Mouse (Mus musculus) stomach, adult 2 months (tissue): ENCODE results near the gene Nt5dc3. TPM values are rescaled to one million over a fixed set of nuclear protein-coding genes. Genes with fewer than 3 reads are reported as not detected.

Experiments used
- polyA plus RNA-seq: library from polyadenylated mRNA; depleted of rRNA; stranded (reverse); fragments of >200 nt; gene quantifications from 2 replicates; pipeline ENCODE4 v1.2.3, GENCODE M21; 2012; rRNA removed

Nt5dc3 gene
- 4.5 and 4.7 TPM in 2 replicates for polyA plus RNA-seq

DNA sequence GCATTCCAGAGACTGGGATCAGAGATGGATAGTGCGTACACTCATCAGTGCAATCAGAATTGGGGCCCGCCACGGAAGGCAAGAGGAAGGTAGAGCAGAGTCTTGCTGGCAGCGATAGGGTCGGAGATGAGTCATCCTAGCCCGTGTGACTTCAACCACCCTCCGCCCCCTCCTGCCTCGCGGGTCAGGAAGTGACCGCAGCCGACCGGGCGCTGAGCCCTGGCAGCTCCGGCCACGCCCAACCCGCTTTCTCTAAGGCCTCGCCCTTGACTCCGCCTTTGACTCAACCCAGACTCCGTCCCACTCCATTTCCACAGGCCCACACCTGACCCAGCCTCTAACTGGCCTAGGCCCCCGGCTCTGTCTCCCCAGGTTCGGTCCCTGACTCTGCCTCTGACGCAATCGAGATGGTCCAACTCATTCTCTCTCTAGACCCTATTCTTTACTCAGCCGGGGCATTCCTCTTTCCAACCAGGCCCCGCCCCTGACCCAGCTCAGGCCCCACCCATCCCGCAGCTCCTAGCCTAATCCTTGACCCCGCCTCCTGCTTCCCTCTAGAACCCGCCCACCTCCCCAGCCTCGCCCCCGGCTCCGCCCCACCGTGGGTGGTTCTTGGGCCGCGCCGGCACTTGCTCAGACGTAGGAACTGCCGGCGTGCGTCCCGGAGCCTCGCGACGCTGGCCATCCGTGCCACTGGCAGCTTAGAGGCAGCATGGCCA, at the start of gene Nt5dc3:
Gene Nt5dc3 (plus strand): TSS at position 608 of the 719 bp plus-strand sequence.

DNA sequence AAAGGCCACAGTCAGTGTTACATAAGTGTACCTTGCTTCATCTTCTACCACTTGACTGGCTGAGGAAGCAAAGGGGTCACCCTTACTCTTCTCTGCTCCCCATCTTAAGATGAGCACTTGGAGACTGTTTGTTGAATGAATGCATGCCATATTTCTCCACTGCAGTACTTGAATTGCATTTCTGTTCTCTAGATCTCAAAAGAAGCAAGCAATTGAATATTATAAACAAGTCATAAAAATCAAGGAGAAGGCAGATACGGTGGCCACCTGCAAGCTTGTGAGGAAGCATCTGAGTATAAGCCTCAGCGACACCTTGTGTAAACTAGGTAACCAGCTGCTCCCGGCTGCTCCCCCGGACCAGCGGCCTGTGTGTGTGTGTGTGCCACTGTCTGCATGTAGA, 15.1 kb upstream of the Nt5dc3 start, which contains the start of gene Gm49358:
Gene Gm49358 (plus strand): TSS at position 301 of the 400 bp plus-strand sequence.

Other genes with a start within 250 kb of the Nt5dc3 start
- 4.5 and 7.0 TPM in 2 replicates for gene Hsp90b1, start 73.5 kb upstream of the Nt5dc3 start, polyA plus RNA-seq
- gene Ttc41, start 73.2 kb upstream of the Nt5dc3 start, polyA plus RNA-seq = 0.23 TPM in 2 replicates
- not detected in 2 replicates for gene Gm49358, start 15.0 kb upstream of the Nt5dc3 start, polyA plus RNA-seq
- 0.33 and 0.39 TPM in 2 replicates for gene Stab2, start 229.0 kb downstream of the Nt5dc3 start, polyA plus RNA-seq